Mouse (Mus musculus) heart, adult 2 months (tissue): Measurements from ENCODE around the gene Btbd9.

ENCODE experiments used
- CTCF ChIP-seq: fragments of 200-600 bp; IDR thresholded peaks from 2 replicates; pipeline ENCODE4 v1.8.1; 2022; ENCODE audit warnings: antibody characterized with exemption, mild to moderate bottlenecking, moderate library complexity
- EP300 ChIP-seq: fragments of 200-500 bp; IDR thresholded peaks from 2 replicates; pipeline ENCODE4 v1.6.1; 2011; ENCODE audit warnings: low read depth, low read length, control low read depth; ENCODE audit not compliant: insufficient read depth
- POLR2A ChIP-seq: fragments of 200-500 bp; IDR thresholded peaks from 2 replicates; pipeline ENCODE4 v1.6.1; 2011; ENCODE audit warnings: mild to moderate bottlenecking, low read depth, low read length, control low read depth; ENCODE audit not compliant: insufficient read depth

DNA sequence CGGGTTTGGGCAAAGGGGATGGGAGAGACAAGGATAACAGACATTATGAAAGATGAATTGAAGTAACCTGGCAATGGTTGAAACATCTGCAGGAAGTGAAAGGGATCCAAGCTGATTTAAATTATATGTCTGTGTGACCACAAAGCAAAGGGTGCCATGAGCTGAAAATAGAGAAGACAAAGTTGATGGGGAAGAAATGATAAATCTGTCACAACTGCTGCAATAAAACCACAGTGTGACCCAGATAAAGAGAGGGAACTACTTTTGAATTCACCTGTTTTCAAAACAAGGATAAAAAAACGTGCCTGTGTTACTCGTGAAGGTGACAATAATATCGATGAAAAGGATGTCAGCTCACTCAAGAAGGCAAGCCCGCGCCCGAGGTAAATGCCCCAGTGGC is 156.8 kb downstream of the Btbd9 start:
- TF ChIP-seq CTCF (no peak), POLR2A (no peak), EP300 (no peak)
